Mouse (Mus musculus): Measurements from ENCODE around the gene Senp2. TPM values are rescaled to one million over a fixed set of nuclear protein-coding genes. Genes with fewer than 3 reads are reported as not detected.
"Not testable (repeated sequence)": the region's sequence is repeated elsewhere in the genome, so short reads cannot be mapped to it uniquely, and the experiment has no call there.

Gene Senp2
- polyA plus RNA-seq, 1 experiment from 2014 or later, result 47.7 TPM

DNA sequence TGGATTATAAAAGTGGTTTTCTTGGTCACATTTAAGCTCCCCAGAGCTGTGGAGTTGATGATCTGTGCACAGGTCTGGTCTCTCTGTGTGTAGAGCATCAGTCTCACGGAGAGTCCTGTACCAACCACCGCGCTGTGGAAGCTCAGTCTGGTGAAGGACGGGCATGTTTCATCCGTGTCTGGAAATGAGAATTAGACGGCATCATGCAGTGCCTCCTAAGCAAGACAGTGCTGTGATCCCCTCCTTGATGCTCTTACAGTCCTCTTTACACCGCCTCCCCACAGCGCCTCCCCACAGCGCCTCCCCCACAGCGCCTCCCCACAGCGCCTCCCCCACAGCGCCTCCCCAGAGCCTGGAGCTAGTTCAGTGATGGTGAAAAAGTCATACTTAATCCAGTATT is 25.2 kb upstream of the Senp2 start:
- Histone ChIP-seq H3K4me3 (ENCODE audit: low read depth, low read length) (no peak overlapping the region), H3K4me1 (ENCODE audit: control insufficient read depth, insufficient read depth, low read length) (no peaks in the 10 kb centered on the region), H3K9me3 (replicated peaks; ENCODE audit: control insufficient read depth, low read length, poor library complexity, severe bottlenecking) (no peaks in the 10 kb centered on the region), H3K9ac (ENCODE audit: low read depth, low read length) (no peak overlapping the region), H3K27ac (ENCODE audit: low read length) (no peak overlapping the region), H3K27me3 (ENCODE audit: control insufficient read depth, insufficient read depth, low read depth, low read length) (no peaks in the 10 kb centered on the region), H3K36me3 (ENCODE audit: control insufficient read depth, insufficient read depth, low read length) (no peaks in the 10 kb centered on the region), H3K4me2 (ENCODE audit: low read length) (no peak overlapping the region)
- 88% methylated on average over 12 of the region's 12 CpGs for WGBS
- no peak for ATAC-seq

DNA sequence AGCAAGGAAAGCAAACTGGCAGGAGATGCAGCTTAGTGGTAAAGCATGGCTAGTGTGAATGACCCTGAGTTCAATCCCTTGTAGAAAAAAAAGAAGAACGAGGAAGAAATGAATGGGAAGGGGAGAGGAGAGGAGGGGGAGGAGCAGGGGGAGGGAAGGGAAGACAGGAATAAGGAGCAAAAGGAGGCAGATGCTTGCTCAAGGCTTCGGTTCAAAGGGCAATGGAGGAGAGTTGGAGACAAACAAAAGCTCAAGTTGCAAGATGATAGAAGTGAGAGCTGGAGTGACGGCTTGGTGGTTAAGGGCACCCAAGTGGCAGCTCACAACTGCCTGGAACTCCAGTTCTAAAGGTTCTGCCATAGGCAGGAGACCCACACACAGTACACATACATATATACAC is 23.1 kb upstream of the Senp2 start:
- Histone ChIP-seq H3K9ac (ENCODE audit: low read depth, low read length) (no peak overlapping the region), H3K4me1 (ENCODE audit: control insufficient read depth, insufficient read depth, low read length) (no peaks in the 10 kb centered on the region), H3K4me2 (ENCODE audit: low read length) (no peak overlapping the region), H3K27me3 (ENCODE audit: control insufficient read depth, insufficient read depth, low read depth, low read length) (no peaks in the 10 kb centered on the region), H3K9me3 (replicated peaks; ENCODE audit: control insufficient read depth, low read length, poor library complexity, severe bottlenecking) (no peaks in the 10 kb centered on the region), H3K27ac (ENCODE audit: low read length) (no peak overlapping the region), H3K36me3 (ENCODE audit: control insufficient read depth, insufficient read depth, low read length) (no peaks in the 10 kb centered on the region), H3K4me3 (ENCODE audit: low read depth, low read length) (no peak overlapping the region)
- ATAC-seq, result no peak
- 49% methylated on average over 3 of the region's 3 CpGs for whole genome bisulfite sequencing

DNA sequence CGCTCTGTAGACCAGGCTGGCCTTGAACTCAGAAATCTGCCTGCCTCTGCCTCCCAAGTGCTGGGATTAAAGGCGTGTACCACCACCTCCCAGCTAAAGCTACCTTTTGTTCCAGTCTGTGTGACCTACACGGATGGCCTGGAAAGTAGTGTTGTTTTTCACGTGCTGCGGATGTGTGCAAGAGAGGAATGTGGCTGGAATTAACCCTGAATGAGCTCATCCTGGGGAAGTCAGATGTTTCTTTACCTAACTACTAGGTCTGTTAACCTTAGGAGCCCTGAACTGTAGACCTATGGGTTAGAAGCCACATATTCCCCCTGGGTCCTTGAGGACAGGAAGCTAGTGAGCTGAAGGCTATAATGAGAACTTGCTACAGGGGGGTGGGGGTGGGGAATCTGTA is 21.3 kb upstream of the Senp2 start:
- Histone ChIP-seq H3K27me3 (ENCODE audit: control insufficient read depth, insufficient read depth, low read depth, low read length) (no peaks in the 10 kb centered on the region), H3K36me3 (ENCODE audit: control insufficient read depth, insufficient read depth, low read length) (no peaks in the 10 kb centered on the region), H3K4me3 (ENCODE audit: low read depth, low read length) (no peak overlapping the region), H3K4me2 (ENCODE audit: low read length) (no peak overlapping the region), H3K4me1 (ENCODE audit: control insufficient read depth, insufficient read depth, low read length) (no peaks in the 10 kb centered on the region), H3K27ac (ENCODE audit: low read length) (no peak overlapping the region), H3K9ac (ENCODE audit: low read depth, low read length) (no peak overlapping the region), H3K9me3 (replicated peaks; ENCODE audit: control insufficient read depth, low read length, poor library complexity, severe bottlenecking) (no peaks in the 10 kb centered on the region)
- ATAC-seq, result no peak
- WGBS, result 75% methylated on average over 5 of the region's 5 CpGs

DNA sequence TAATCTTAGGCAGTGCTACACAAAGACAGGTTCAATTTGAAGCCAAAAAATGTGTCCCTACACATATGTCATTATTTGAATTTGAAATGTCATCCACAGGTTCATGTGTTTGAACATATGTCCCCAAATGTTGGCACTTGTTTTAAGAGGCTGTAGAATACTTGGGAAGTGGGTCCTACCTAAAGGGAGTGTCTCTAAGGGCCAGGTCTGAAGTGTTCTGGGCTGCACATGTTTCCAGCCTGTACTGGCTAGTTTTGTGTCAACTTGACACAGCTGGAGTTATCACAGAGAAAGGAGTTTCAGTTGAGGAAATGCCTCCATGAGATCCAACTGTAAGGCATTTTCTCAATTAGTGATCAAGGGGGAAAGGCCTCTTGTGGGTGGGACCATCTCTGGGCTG is 18.4 kb upstream of the Senp2 start:
- not testable (repeated sequence) for H3K4me1 ChIP-seq (ENCODE audit: control insufficient read depth, insufficient read depth, low read length); H3K27ac ChIP-seq (ENCODE audit: low read length); ATAC-seq; H3K4me3 ChIP-seq (ENCODE audit: low read depth, low read length); H3K36me3 ChIP-seq (ENCODE audit: control insufficient read depth, insufficient read depth, low read length); H3K4me2 ChIP-seq (ENCODE audit: low read length); H3K9ac ChIP-seq (ENCODE audit: low read depth, low read length); H3K27me3 ChIP-seq (ENCODE audit: control insufficient read depth, insufficient read depth, low read depth, low read length); H3K9me3 ChIP-seq (replicated peaks; ENCODE audit: control insufficient read depth, low read length, poor library complexity, severe bottlenecking)

DNA sequence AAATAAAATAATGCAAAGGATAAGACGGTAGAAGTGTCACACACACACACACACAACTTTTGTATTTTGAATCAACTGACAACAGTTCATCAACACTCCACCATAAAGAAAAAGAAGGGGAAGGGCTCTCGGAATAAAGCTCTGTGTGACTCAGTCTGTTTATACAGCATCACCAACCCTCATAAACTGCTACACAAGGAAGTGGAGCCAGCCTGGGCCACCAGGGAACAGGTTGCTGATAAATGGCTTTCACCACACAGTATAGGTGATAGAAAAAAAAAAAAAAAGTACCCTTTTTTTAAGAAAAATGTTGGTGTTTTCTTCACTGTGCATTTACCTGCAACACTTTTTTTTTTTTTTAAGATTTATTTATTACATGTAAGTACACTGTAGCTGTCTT is 17.5 kb upstream of the Senp2 start:
- no peaks in the 10 kb centered on the region for H3K4me1 ChIP-seq (ENCODE audit: control insufficient read depth, insufficient read depth, low read length)
- no peak overlapping the region for H3K4me2 ChIP-seq (ENCODE audit: low read length)
- H3K36me3 ChIP-seq (ENCODE audit: control insufficient read depth, insufficient read depth, low read length), result no peaks in the 10 kb centered on the region
- no peak for ATAC-seq
- H3K4me3 ChIP-seq (ENCODE audit: low read depth, low read length), result no peak overlapping the region
- no peak overlapping the region for H3K27ac ChIP-seq (ENCODE audit: low read length)
- WGBS, result 82% methylated on average over 2 of the region's 2 CpGs
- H3K27me3 ChIP-seq (ENCODE audit: control insufficient read depth, insufficient read depth, low read depth, low read length), result no peaks in the 10 kb centered on the region
- no peak overlapping the region for H3K9ac ChIP-seq (ENCODE audit: low read depth, low read length)
- no peaks in the 10 kb centered on the region for H3K9me3 ChIP-seq (replicated peaks; ENCODE audit: control insufficient read depth, low read length, poor library complexity, severe bottlenecking)

DNA sequence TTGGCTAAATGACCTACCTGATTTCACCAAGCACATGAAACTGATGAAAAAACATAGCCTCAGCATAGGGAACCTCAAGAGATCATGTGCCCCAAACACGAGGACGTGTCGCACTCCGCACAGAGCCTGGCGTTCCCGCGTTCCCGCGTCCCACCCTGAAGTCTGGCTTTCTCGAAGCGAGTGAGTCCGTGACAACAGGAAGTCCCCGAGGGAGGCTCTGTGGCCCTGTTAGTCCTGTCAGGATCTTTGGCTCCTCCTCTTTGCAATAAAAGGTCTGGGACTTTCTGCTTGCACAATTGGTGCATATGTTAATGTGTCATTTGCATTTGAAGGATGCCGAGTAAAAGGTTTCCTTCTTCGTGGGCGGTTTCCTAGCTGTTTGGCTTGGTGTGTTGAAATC is 14.0 kb upstream of the Senp2 start, which contains the start of gene Liph:
Gene Liph, minus strand, starts transcription at position 360 of the 400 bp plus-strand sequence.
- 6% methylated on average over 16 of the region's 16 CpGs for WGBS
- no peaks in the 10 kb centered on the region for H3K27me3 ChIP-seq (ENCODE audit: control insufficient read depth, insufficient read depth, low read depth, low read length)
- H3K9ac ChIP-seq (ENCODE audit: low read depth, low read length), result 0 out of 2 replicates have a peak within 1 kb of the TSS, but pooled peaks have one; percentile 41
- no peak for ATAC-seq
- peak within 1 kb of the TSS; percentile 61 for H3K4me2 ChIP-seq (ENCODE audit: low read length)
- H3K4me1 ChIP-seq (ENCODE audit: control insufficient read depth, insufficient read depth, low read length), result no peaks in the 10 kb centered on the region
- H3K27ac ChIP-seq (ENCODE audit: low read length), result no peak within 1 kb of the TSS
- no peaks in the 10 kb centered on the region for H3K9me3 ChIP-seq (replicated peaks; ENCODE audit: control insufficient read depth, low read length, poor library complexity, severe bottlenecking)
- H3K4me3 ChIP-seq (ENCODE audit: low read depth, low read length), result peak within 1 kb of the TSS; percentile 26
- no peaks in the 10 kb centered on the region for H3K36me3 ChIP-seq (ENCODE audit: control insufficient read depth, insufficient read depth, low read length)

DNA sequence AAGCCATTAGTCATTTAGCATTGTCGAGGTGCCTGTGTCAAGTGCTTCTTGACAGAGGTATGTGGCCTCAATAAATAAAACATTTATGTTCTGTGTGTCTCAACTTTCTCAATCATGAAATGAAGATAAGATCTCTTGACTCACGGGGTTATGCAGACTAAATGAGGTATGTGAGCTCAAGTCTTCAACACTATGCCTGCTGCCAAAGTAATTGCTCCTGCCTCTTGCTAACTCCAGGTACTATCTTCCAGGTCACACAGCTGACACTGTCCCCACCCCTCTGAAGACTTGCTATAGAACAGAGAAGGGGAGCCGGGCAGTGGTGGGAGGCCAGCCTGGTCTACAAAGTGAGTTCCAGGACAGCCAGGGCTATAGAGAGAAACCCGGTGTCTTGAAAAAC is 12.9 kb upstream of the Senp2 start:
- H3K4me2 ChIP-seq (ENCODE audit: low read length), result no peak overlapping the region
- whole genome bisulfite sequencing, result 68% methylated on average over 4 of the region's 4 CpGs
- H3K4me3 ChIP-seq (ENCODE audit: low read depth, low read length), result no peak overlapping the region
- H3K9me3 ChIP-seq (replicated peaks; ENCODE audit: control insufficient read depth, low read length, poor library complexity, severe bottlenecking), result no peaks in the 10 kb centered on the region
- no peaks in the 10 kb centered on the region for H3K36me3 ChIP-seq (ENCODE audit: control insufficient read depth, insufficient read depth, low read length)
- no peaks in the 10 kb centered on the region for H3K4me1 ChIP-seq (ENCODE audit: control insufficient read depth, insufficient read depth, low read length)
- ATAC-seq, result no peak
- no peak overlapping the region for H3K9ac ChIP-seq (ENCODE audit: low read depth, low read length)
- no peaks in the 10 kb centered on the region for H3K27me3 ChIP-seq (ENCODE audit: control insufficient read depth, insufficient read depth, low read depth, low read length)
- no peak overlapping the region for H3K27ac ChIP-seq (ENCODE audit: low read length)

DNA sequence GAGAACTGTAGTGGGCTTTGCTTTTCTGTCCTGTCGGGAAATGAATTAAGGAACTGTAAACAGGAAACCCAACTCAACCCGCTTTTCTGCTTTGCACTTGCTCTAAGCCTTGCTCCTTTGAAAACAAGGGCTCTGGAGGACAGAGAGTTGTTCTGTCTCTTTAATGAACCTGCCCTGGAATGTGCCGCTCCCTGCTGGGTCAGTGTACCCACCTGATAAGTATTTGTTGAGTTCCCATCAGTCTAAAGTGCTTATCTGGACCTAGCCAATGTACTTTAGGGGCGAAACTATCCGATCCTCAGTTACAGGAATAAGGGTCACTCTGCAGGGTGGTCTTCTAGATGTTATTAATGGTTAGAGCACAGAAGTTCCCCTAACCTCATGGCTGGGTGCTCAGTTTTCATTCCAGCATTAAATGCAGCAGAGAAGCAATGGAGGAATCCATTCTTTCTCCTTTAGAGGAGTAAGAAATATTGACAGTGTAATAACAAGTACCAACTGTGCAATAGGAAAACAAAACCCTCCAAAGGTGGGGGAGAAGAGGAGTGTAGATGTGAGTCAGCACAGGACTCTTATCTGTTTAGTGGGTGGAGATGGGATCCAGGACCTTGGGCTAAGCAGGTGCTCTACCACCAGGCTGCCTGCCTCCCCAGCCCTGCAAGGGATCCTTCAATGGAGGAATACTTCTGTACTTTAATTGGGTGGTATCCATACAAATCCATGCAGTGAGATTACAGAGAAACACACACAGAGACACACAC is 12.2 kb upstream of the Senp2 start:
- no peaks in the 10 kb centered on the region for H3K4me1 ChIP-seq (ENCODE audit: control insufficient read depth, insufficient read depth, low read length)
- H3K27ac ChIP-seq (ENCODE audit: low read length), result no peak overlapping the region
- H3K4me2 ChIP-seq (ENCODE audit: low read length), result no peak overlapping the region
- H3K9ac ChIP-seq (ENCODE audit: low read depth, low read length), result no peak overlapping the region
- no peaks in the 10 kb centered on the region for H3K36me3 ChIP-seq (ENCODE audit: control insufficient read depth, insufficient read depth, low read length)
- H3K4me3 ChIP-seq (ENCODE audit: low read depth, low read length), result no peak overlapping the region
- no peaks in the 10 kb centered on the region for H3K9me3 ChIP-seq (replicated peaks; ENCODE audit: control insufficient read depth, low read length, poor library complexity, severe bottlenecking)
- WGBS, result 75% methylated on average over 5 of the region's 5 CpGs
- no peaks in the 10 kb centered on the region for H3K27me3 ChIP-seq (ENCODE audit: control insufficient read depth, insufficient read depth, low read depth, low read length)
- ATAC-seq, result no peak

DNA sequence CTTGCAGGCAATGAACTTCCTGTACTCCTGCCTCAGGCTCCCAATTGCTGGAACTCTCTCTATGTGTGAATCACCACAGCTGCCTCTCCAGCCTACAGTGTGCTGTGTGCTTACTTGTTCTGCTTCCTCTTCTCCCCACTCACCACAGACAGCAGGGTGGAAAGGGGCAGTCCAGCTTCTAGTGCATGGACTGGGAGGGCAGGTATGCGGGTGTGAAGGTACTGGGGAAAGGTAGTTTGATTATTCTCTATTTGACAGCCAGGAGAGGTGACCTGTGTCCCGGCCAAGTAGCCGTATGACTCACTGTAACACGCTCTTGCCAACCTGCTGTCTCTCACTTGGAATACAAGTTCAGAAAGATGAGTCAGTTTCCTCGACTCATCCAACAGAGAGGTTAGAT is 11.2 kb upstream of the Senp2 start:
- WGBS, result 85% methylated on average over 5 of the region's 5 CpGs
- ATAC-seq, result no peak
- H3K4me1 ChIP-seq (ENCODE audit: control insufficient read depth, insufficient read depth, low read length), result no peaks in the 10 kb centered on the region

More for the DNA sequence above, 11.2 kb upstream of the Senp2 start:
- Histone ChIP-seq H3K27me3 (ENCODE audit: control insufficient read depth, insufficient read depth, low read depth, low read length) (no peaks in the 10 kb centered on the region), H3K9me3 (replicated peaks; ENCODE audit: control insufficient read depth, low read length, poor library complexity, severe bottlenecking) (no peaks in the 10 kb centered on the region), H3K27ac (ENCODE audit: low read length) (no peak overlapping the region), H3K4me3 (ENCODE audit: low read depth, low read length) (no peak overlapping the region), H3K4me2 (ENCODE audit: low read length) (no peak overlapping the region), H3K9ac (ENCODE audit: low read depth, low read length) (no peak overlapping the region), H3K36me3 (ENCODE audit: control insufficient read depth, insufficient read depth, low read length) (no peaks in the 10 kb centered on the region)

All from midbrain, embryonic 16.5 days (tissue).